Mouse (Mus musculus) CH12.LX (cell line): ENCODE measurements at regions not wholly inside any gene's neighbourhood (a gene's known extent, or its start where the extent isn't known, plus 50 kb on each side); places are given as distances from the start of the nearest gene placed in this dataset.

ENCODE experiments used
- DNase-seq: peaks from one replicate; pipeline ENCODE4 v3.0.0-alpha.2; 2013; ENCODE audit errors: extremely low read depth
- H3K27ac ChIP-seq: 2 replicates; pipeline ENCODE4 v1.5.1; 2012; ENCODE audit warnings: low read depth, mild to moderate bottlenecking, control low read depth, moderate library complexity; ENCODE audit not compliant: insufficient read depth
- H3K27me3 ChIP-seq: replicated peaks from 2 replicates; pipeline ENCODE3; 2012; ENCODE audit warnings: inconsistent platforms
- H3K36me3 ChIP-seq, 2 experiments: replicated peaks in 1 of 2; 2 replicates each; pipeline versions ENCODE3 to v1.6.1; 2012; ENCODE audit warnings: inconsistent platforms in 1 of 2, low read length in 1 of 2, mild to moderate bottlenecking in 1 of 2, mixed read lengths in 1 of 2, moderate library complexity in 1 of 2; ENCODE audit not compliant: control insufficient read depth in 1 of 2, insufficient read depth in 1 of 2
- H3K4me1 ChIP-seq, 2 experiments: 2 replicates each; pipeline ENCODE4 v1.6.1; 2012; ENCODE audit warnings: inconsistent platforms in 1 of 2, moderate library complexity in 1 of 2; ENCODE audit not compliant: insufficient read depth in 2 of 2, control insufficient read depth in 1 of 2
- H3K4me2 ChIP-seq: 2 replicates; pipeline ENCODE4 v1.6.1; 2012; ENCODE audit warnings: low read depth, mild to moderate bottlenecking, control low read depth; ENCODE audit not compliant: poor library complexity, insufficient read depth, severe bottlenecking
- H3K4me3 ChIP-seq, 3 experiments: fragments of 150-350 bp in 1 of 3; sonication (generic) in 1 of 3; replicated peaks in 1 of 3; 2 replicates each; pipeline versions ENCODE3 to v1.5.1; 2011 to 2012; ENCODE audit warnings: low read depth in 2 of 3, low read length in 2 of 3, mild to moderate bottlenecking in 2 of 3, moderate library complexity in 2 of 3, control low read depth in 1 of 3, improper control_type of control experiment in 1 of 3, inconsistent platforms in 1 of 3, mixed read lengths in 1 of 3; ENCODE audit not compliant: poor library complexity in 1 of 3
- H3K79me2 ChIP-seq: replicated peaks from 2 replicates; pipeline ENCODE4 v1.6.1; 2012; ENCODE audit warnings: mild to moderate bottlenecking, moderate library complexity; ENCODE audit not compliant: control insufficient read depth, poor library complexity, insufficient read depth, severe bottlenecking; ENCODE audit errors: extremely low read depth
- H3K9ac ChIP-seq: 2 replicates; pipeline ENCODE4 v1.6.1; 2012; ENCODE audit warnings: low read depth, mild to moderate bottlenecking, control low read depth, moderate library complexity; ENCODE audit not compliant: insufficient read depth
- H3K9me3 ChIP-seq: replicated peaks from 2 replicates; pipeline ENCODE3; 2012; ENCODE audit warnings: low read length, inconsistent platforms, mixed read lengths
- E2F4 ChIP-seq: IDR thresholded peaks from 2 replicates; pipeline ENCODE4 v1.6.1; 2011; ENCODE audit warnings: low read depth, low read length, improper control_type of control experiment; ENCODE audit not compliant: insufficient replicate concordance
- ELF1 ChIP-seq: IDR thresholded peaks from 2 replicates; pipeline ENCODE4 v1.6.1; 2014; ENCODE audit warnings: low read depth, mild to moderate bottlenecking, inconsistent platforms, low read length, improper control_type of control experiment
- ETS1 ChIP-seq: conservative IDR thresholded peaks from 2 replicates; pipeline ENCODE4 v1.6.1; 2012; ENCODE audit warnings: low read depth, mild to moderate bottlenecking, inconsistent platforms, low read length, improper control_type of control experiment, moderate library complexity
- GABPA ChIP-seq: IDR thresholded peaks from 2 replicates; pipeline ENCODE4 v1.6.1; 2012; ENCODE audit warnings: low read depth, low read length, improper control_type of control experiment, inconsistent platforms; ENCODE audit not compliant: insufficient replicate concordance
- KAT2A ChIP-seq: IDR thresholded peaks from 2 replicates; pipeline ENCODE4 v1.6.1; 2012; ENCODE audit warnings: low read length, improper control_type of control experiment, inconsistent platforms; ENCODE audit not compliant: insufficient replicate concordance
- MAFK ChIP-seq: IDR thresholded peaks from 2 replicates; pipeline ENCODE4 v1.6.1; 2011; ENCODE audit warnings: low read length, improper control_type of control experiment; ENCODE audit not compliant: insufficient replicate concordance
- MAZ ChIP-seq: IDR thresholded peaks from 2 replicates; pipeline ENCODE4 v1.6.1; 2012; ENCODE audit warnings: low read depth, mild to moderate bottlenecking, inconsistent platforms, low read length, improper control_type of control experiment, moderate library complexity
- MEF2A ChIP-seq: IDR thresholded peaks from 2 replicates; pipeline ENCODE4 v1.6.1; 2014; ENCODE audit warnings: low read depth, mild to moderate bottlenecking, inconsistent platforms, low read length, improper control_type of control experiment, borderline replicate concordance
- MXI1 ChIP-seq: IDR thresholded peaks from 2 replicates; pipeline ENCODE4 v1.6.1; 2011; ENCODE audit warnings: mild to moderate bottlenecking, low read depth, low read length, improper control_type of control experiment
- NELFE ChIP-seq: IDR thresholded peaks from 2 replicates; pipeline ENCODE4 v1.6.1; 2011; ENCODE audit warnings: low read depth, low read length, improper control_type of control experiment
- NRF1 ChIP-seq: IDR thresholded peaks from 2 replicates; pipeline ENCODE4 v1.6.1; 2014; ENCODE audit warnings: low read depth, mild to moderate bottlenecking, inconsistent platforms, low read length, improper control_type of control experiment, moderate library complexity
- PAX5 ChIP-seq: IDR thresholded peaks from 2 replicates; pipeline ENCODE4 v1.6.1; 2012; ENCODE audit warnings: low read length, inconsistent platforms, mixed read lengths
- POLR2AphosphoS2 ChIP-seq: IDR thresholded peaks from 2 replicates; pipeline ENCODE4 v1.6.1; 2011; ENCODE audit warnings: low read depth, low read length, improper control_type of control experiment
- SIN3A ChIP-seq: IDR thresholded peaks from 2 replicates; pipeline ENCODE4 v1.6.1; 2012; ENCODE audit warnings: low read length, improper control_type of control experiment, inconsistent platforms
- SMC3 ChIP-seq: IDR thresholded peaks from 2 replicates; pipeline ENCODE4 v1.6.1; 2011; ENCODE audit warnings: low read depth, low read length, improper control_type of control experiment
- TBP ChIP-seq: conservative IDR thresholded peaks from 2 replicates; pipeline ENCODE4 v1.6.1; 2011; ENCODE audit warnings: low read depth, low read length, improper control_type of control experiment
- UBTF ChIP-seq: IDR thresholded peaks from 2 replicates; pipeline ENCODE4 v1.6.1; 2012; ENCODE audit warnings: low read depth, mild to moderate bottlenecking, inconsistent platforms, low read length, improper control_type of control experiment, moderate library complexity
- ZC3H11A ChIP-seq: IDR thresholded peaks from 2 replicates; pipeline ENCODE4 v1.6.1; 2012; ENCODE audit warnings: low read depth, mild to moderate bottlenecking, inconsistent platforms, low read length, improper control_type of control experiment
- ZKSCAN1 ChIP-seq: IDR thresholded peaks from 2 replicates; pipeline ENCODE4 v1.6.1; 2012; ENCODE audit warnings: low read depth, inconsistent platforms, low read length, improper control_type of control experiment, borderline replicate concordance
- ZMIZ1 ChIP-seq: IDR thresholded peaks from 2 replicates; pipeline ENCODE4 v1.6.1; 2012; ENCODE audit warnings: low read depth, mild to moderate bottlenecking, inconsistent platforms, low read length, improper control_type of control experiment
- ZNF384 ChIP-seq: IDR thresholded peaks from 2 replicates; pipeline ENCODE4 v1.6.1; 2012; ENCODE audit warnings: low read depth, low read length, improper control_type of control experiment, inconsistent platforms
- dilution Hi-C: fragments of 300-500 bp; cut with MboI; formaldehyde crosslinking; loops from 2 replicates; pipeline ENCODE4 v1.14.3; 2020; ENCODE audit warnings: low sequenced_read_pairs; ENCODE audit not compliant: extremely low pct_unique_long_range_greater_than_20kb, extremely low pct_ligation_motif_present
- in situ Hi-C: fragments of 300-500 bp; cut with MboI; formaldehyde crosslinking; loops from 3 replicates; pipeline ENCODE4 v1.14.3; 2019; ENCODE audit warnings: low sequenced_read_pairs, low pct_ligation_motif_present, low pct_unique_long_range_greater_than_20kb, mixed read lengths

DNA sequence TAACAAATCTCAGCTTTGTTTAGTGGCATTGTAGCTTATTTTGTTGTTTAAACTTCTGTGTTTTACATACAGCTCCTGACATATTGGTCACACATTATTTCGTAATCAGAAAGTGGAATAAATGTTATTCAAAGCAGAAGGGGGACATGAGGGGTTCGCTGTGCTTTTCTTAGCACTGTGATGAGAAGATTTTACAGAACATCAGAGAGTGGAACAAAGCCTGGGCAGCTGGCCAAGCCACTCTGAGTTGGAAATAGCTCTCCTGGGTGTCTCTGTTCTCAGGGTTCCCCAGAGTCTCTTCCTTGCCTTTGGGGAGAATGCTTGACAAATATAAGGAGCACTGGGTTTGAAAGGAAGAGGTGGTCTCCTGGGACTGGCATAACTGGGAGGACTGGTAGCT lies 124.7 kb upstream of the Adra1d start:
- in situ Hi-C loops = no loop called here
- no peak overlapping the region for H3K4me2 ChIP-seq
- H3K4me1 ChIP-seq = no peaks in the 10 kb centered on the region
- H3K27me3 ChIP-seq = peaks cover 66% of the 10 kb centered on the region
- DNase-seq = no peak
- H3K9me3 ChIP-seq = peaks cover 3% of the 10 kb centered on the region
- no peak for TF ChIP-seq ZMIZ1
- no peak for TF ChIP-seq POLR2AphosphoS2
- no peak for TF ChIP-seq NELFE
- no peak for TF ChIP-seq KAT2A
- TF ChIP-seq MAZ = no peak
- no peak for TF ChIP-seq GABPA
- no peak for TF ChIP-seq ELF1
- TF ChIP-seq ETS1 = no peak
- no peak for TF ChIP-seq SIN3A
- no peak for TF ChIP-seq ZNF384
- dilution Hi-C loops = no loop called here
- no peak overlapping the region for H3K4me3 ChIP-seq
- H3K36me3 ChIP-seq = no peaks in the 10 kb centered on the region
- H3K27ac ChIP-seq = no peak overlapping the region
- no peaks in the 10 kb centered on the region for H3K79me2 ChIP-seq
- H3K9ac ChIP-seq = no peak overlapping the region

DNA sequence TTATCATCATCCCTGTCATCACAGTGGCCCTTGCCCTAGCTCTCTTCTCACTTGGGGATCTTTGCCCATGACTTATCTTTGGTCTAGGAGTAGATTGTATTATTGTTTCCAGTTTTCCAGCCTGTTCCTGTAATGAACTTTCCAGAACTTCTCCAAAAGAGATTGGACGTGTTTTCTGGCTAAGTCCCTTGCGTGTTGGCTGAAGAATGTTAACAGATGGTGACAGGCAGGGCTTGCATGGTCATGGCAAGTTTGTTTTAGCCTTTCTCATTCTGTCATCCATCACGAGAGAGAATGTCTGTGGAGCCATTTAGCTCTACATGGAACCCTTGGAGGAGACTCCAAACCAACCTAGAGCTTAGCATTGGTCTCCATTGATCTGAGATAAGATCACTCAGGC lies 123.2 kb upstream of the Adra1d start:
- DNase-seq = no peak
- peaks cover 67% of the 10 kb centered on the region for H3K27me3 ChIP-seq
- H3K36me3 ChIP-seq = no peaks in the 10 kb centered on the region
- H3K4me3 ChIP-seq = no peak overlapping the region
- in situ Hi-C loops (no loop called here), dilution Hi-C loops (no loop called here)
- no peaks in the 10 kb centered on the region for H3K4me1 ChIP-seq
- H3K79me2 ChIP-seq = no peaks in the 10 kb centered on the region
- H3K4me2 ChIP-seq = no peak overlapping the region
- no peak overlapping the region for H3K27ac ChIP-seq
- TF ChIP-seq ZC3H11A (no peak), MXI1 (no peak), TBP (no peak), ZKSCAN1 (no peak), POLR2AphosphoS2 (no peak), MEF2A (no peak), E2F4 (no peak), SMC3 (no peak), NRF1 (no peak), ELF1 (no peak), ETS1 (no peak), MAFK (no peak), MAZ (no peak), KAT2A (no peak), SIN3A (no peak), UBTF (no peak), ZMIZ1 (no peak), PAX5 (no peak)
- peaks cover 3% of the 10 kb centered on the region for H3K9me3 ChIP-seq
- H3K9ac ChIP-seq = no peak overlapping the region
